Mouse (Mus musculus) CH12.LX (cell line): ENCODE data around the gene Acyp1. TPM values are rescaled to one million over a fixed set of nuclear protein-coding genes. Genes with fewer than 3 reads are reported as not detected.

Experiments
- DNase-seq: peaks from one replicate; pipeline ENCODE4 v3.0.0-alpha.2; 2013; ENCODE audit errors: extremely low read depth
- H3K27ac ChIP-seq: 2 replicates; pipeline ENCODE4 v1.5.1; 2012; ENCODE audit warnings: low read depth, mild to moderate bottlenecking, control low read depth, moderate library complexity; ENCODE audit not compliant: insufficient read depth
- H3K27me3 ChIP-seq: replicated peaks from 2 replicates; pipeline ENCODE3; 2012; ENCODE audit warnings: inconsistent platforms
- H3K36me3 ChIP-seq, 2 experiments: replicated peaks in 1 of 2; 2 replicates each; pipeline versions ENCODE3 to v1.6.1; 2012; ENCODE audit warnings: inconsistent platforms in 1 of 2, low read length in 1 of 2, mild to moderate bottlenecking in 1 of 2, mixed read lengths in 1 of 2, moderate library complexity in 1 of 2; ENCODE audit not compliant: control insufficient read depth in 1 of 2, insufficient read depth in 1 of 2
- H3K4me1 ChIP-seq, 2 experiments: 2 replicates each; pipeline ENCODE4 v1.6.1; 2012; ENCODE audit warnings: inconsistent platforms in 1 of 2, moderate library complexity in 1 of 2; ENCODE audit not compliant: insufficient read depth in 2 of 2, control insufficient read depth in 1 of 2
- H3K4me2 ChIP-seq: 2 replicates; pipeline ENCODE4 v1.6.1; 2012; ENCODE audit warnings: low read depth, mild to moderate bottlenecking, control low read depth; ENCODE audit not compliant: poor library complexity, insufficient read depth, severe bottlenecking
- H3K4me3 ChIP-seq, 3 experiments: fragments of 150-350 bp in 1 of 3; sonication (generic) in 1 of 3; replicated peaks in 1 of 3; 2 replicates each; pipeline versions ENCODE3 to v1.5.1; 2011 to 2012; ENCODE audit warnings: low read depth in 2 of 3, low read length in 2 of 3, mild to moderate bottlenecking in 2 of 3, moderate library complexity in 2 of 3, control low read depth in 1 of 3, improper control_type of control experiment in 1 of 3, inconsistent platforms in 1 of 3, mixed read lengths in 1 of 3; ENCODE audit not compliant: poor library complexity in 1 of 3
- H3K79me2 ChIP-seq: replicated peaks from 2 replicates; pipeline ENCODE4 v1.6.1; 2012; ENCODE audit warnings: mild to moderate bottlenecking, moderate library complexity; ENCODE audit not compliant: control insufficient read depth, poor library complexity, insufficient read depth, severe bottlenecking; ENCODE audit errors: extremely low read depth
- H3K9ac ChIP-seq: 2 replicates; pipeline ENCODE4 v1.6.1; 2012; ENCODE audit warnings: low read depth, mild to moderate bottlenecking, control low read depth, moderate library complexity; ENCODE audit not compliant: insufficient read depth
- H3K9me3 ChIP-seq: replicated peaks from 2 replicates; pipeline ENCODE3; 2012; ENCODE audit warnings: low read length, inconsistent platforms, mixed read lengths
- BHLHE40 ChIP-seq: IDR thresholded peaks from 2 replicates; pipeline ENCODE4 v1.6.1; 2011; ENCODE audit warnings: mild to moderate bottlenecking, low read depth, low read length, improper control_type of control experiment
- CTCF ChIP-seq, 2 experiments: IDR thresholded peaks in 1 of 2; conservative IDR thresholded peaks in 1 of 2; 2 replicates each; pipeline ENCODE4 v1.5.1; 2011 to 2012; ENCODE audit warnings: low read depth in 2 of 2, low read length in 2 of 2, improper control_type of control experiment in 1 of 2, inconsistent platforms in 1 of 2, mild to moderate bottlenecking in 1 of 2, moderate library complexity in 1 of 2
- ELF1 ChIP-seq: IDR thresholded peaks from 2 replicates; pipeline ENCODE4 v1.6.1; 2014; ENCODE audit warnings: low read depth, mild to moderate bottlenecking, inconsistent platforms, low read length, improper control_type of control experiment
- EP300 ChIP-seq: IDR thresholded peaks from 2 replicates; pipeline ENCODE4 v1.6.1; 2011; ENCODE audit warnings: low read length, improper control_type of control experiment
- ETS1 ChIP-seq: conservative IDR thresholded peaks from 2 replicates; pipeline ENCODE4 v1.6.1; 2012; ENCODE audit warnings: low read depth, mild to moderate bottlenecking, inconsistent platforms, low read length, improper control_type of control experiment, moderate library complexity
- GABPA ChIP-seq: IDR thresholded peaks from 2 replicates; pipeline ENCODE4 v1.6.1; 2012; ENCODE audit warnings: low read depth, low read length, improper control_type of control experiment, inconsistent platforms; ENCODE audit not compliant: insufficient replicate concordance
- HCFC1 ChIP-seq: IDR thresholded peaks from 2 replicates; pipeline ENCODE4 v1.6.1; 2012; ENCODE audit warnings: low read depth, mild to moderate bottlenecking, inconsistent platforms, low read length, improper control_type of control experiment
- IRF4 ChIP-seq: IDR thresholded peaks from 2 replicates; pipeline ENCODE4 v1.6.1; 2014; ENCODE audit warnings: low read depth, mild to moderate bottlenecking, inconsistent platforms, low read length, improper control_type of control experiment
- JUND ChIP-seq: conservative IDR thresholded peaks from 2 replicates; pipeline ENCODE4 v1.6.1; 2011; ENCODE audit warnings: low read depth, low read length, improper control_type of control experiment
- KAT2A ChIP-seq: IDR thresholded peaks from 2 replicates; pipeline ENCODE4 v1.6.1; 2012; ENCODE audit warnings: low read length, improper control_type of control experiment, inconsistent platforms; ENCODE audit not compliant: insufficient replicate concordance
- MAFK ChIP-seq: IDR thresholded peaks from 2 replicates; pipeline ENCODE4 v1.6.1; 2011; ENCODE audit warnings: low read length, improper control_type of control experiment; ENCODE audit not compliant: insufficient replicate concordance
- MAX ChIP-seq: IDR thresholded peaks from 2 replicates; pipeline ENCODE4 v1.6.1; 2011; ENCODE audit warnings: low read length, improper control_type of control experiment
- MAZ ChIP-seq: IDR thresholded peaks from 2 replicates; pipeline ENCODE4 v1.6.1; 2012; ENCODE audit warnings: low read depth, mild to moderate bottlenecking, inconsistent platforms, low read length, improper control_type of control experiment, moderate library complexity
- MXI1 ChIP-seq: IDR thresholded peaks from 2 replicates; pipeline ENCODE4 v1.6.1; 2011; ENCODE audit warnings: mild to moderate bottlenecking, low read depth, low read length, improper control_type of control experiment
- NRF1 ChIP-seq: IDR thresholded peaks from 2 replicates; pipeline ENCODE4 v1.6.1; 2014; ENCODE audit warnings: low read depth, mild to moderate bottlenecking, inconsistent platforms, low read length, improper control_type of control experiment, moderate library complexity
- POLR2AphosphoS2 ChIP-seq: IDR thresholded peaks from 2 replicates; pipeline ENCODE4 v1.6.1; 2011; ENCODE audit warnings: low read depth, low read length, improper control_type of control experiment
- RAD21 ChIP-seq: IDR thresholded peaks from 2 replicates; pipeline ENCODE4 v1.6.1; 2011; ENCODE audit warnings: low read depth, mild to moderate bottlenecking, low read length, improper control_type of control experiment, moderate library complexity
- RCOR1 ChIP-seq: conservative IDR thresholded peaks from 2 replicates; pipeline ENCODE4 v1.6.1; 2012; ENCODE audit warnings: low read depth, mild to moderate bottlenecking, inconsistent platforms, low read length, improper control_type of control experiment
- SMC3 ChIP-seq: IDR thresholded peaks from 2 replicates; pipeline ENCODE4 v1.6.1; 2011; ENCODE audit warnings: low read depth, low read length, improper control_type of control experiment
- USF2 ChIP-seq: conservative IDR thresholded peaks from 2 replicates; pipeline ENCODE4 v1.6.1; 2011; ENCODE audit warnings: low read depth, low read length, improper control_type of control experiment
- ZKSCAN1 ChIP-seq: IDR thresholded peaks from 2 replicates; pipeline ENCODE4 v1.6.1; 2012; ENCODE audit warnings: low read depth, inconsistent platforms, low read length, improper control_type of control experiment, borderline replicate concordance
- ZNF384 ChIP-seq: IDR thresholded peaks from 2 replicates; pipeline ENCODE4 v1.6.1; 2012; ENCODE audit warnings: low read depth, low read length, improper control_type of control experiment, inconsistent platforms
- dilution Hi-C: fragments of 300-500 bp; cut with MboI; formaldehyde crosslinking; loops from 2 replicates; pipeline ENCODE4 v1.14.3; 2020; ENCODE audit warnings: low sequenced_read_pairs; ENCODE audit not compliant: extremely low pct_unique_long_range_greater_than_20kb, extremely low pct_ligation_motif_present
- in situ Hi-C: fragments of 300-500 bp; cut with MboI; formaldehyde crosslinking; loops from 3 replicates; pipeline ENCODE4 v1.14.3; 2019; ENCODE audit warnings: low sequenced_read_pairs, low pct_ligation_motif_present, low pct_unique_long_range_greater_than_20kb, mixed read lengths
- polyA plus RNA-seq: library from polyadenylated mRNA; unstranded; fragments of >175 nt; gene quantifications from 2 replicates; pipeline ENCODE4 v1.2.1, GENCODE M21; 2012; ENCODE audit warnings: low read depth; ENCODE audit not compliant: insufficient read length
- total RNA-seq, 2 experiments: library from RNA; depleted of rRNA; stranded (reverse); fragments of 300-350 nt in 1 of 2; fragments of >200 nt in 1 of 2; gene quantifications; 2 replicates each; pipeline ENCODE4 v1.2.3; 2012 to 2014

Gene Acyp1
- total and polyA plus RNA-seq, 3 experiments = 15.3 to 37.2 (median 27.5) TPM

DNA sequence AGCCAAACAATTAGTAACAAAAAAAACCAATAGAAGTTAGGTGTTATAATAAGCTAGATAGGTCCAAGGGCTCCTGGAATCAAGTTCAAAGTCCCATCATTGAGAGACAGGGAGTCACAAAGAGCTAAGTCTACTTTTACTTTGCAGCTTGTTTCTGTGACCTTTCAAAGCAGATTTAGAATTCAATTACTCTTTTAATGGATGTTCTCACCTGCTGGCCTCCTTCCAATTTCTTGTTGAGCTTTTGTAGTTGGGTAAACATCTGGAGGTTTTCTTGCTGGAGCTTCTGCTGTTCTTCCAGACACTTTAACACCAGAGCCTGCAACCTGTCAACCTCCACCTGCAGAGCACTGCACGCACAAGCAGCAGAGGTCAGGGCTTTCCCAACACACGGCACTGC lies 15.0 kb upstream of the Acyp1 start:
- H3K27me3 ChIP-seq = no peaks in the 10 kb centered on the region
- H3K9me3 ChIP-seq = no peaks in the 10 kb centered on the region
- dilution Hi-C loops = no loop called here
- no peak overlapping the region for H3K4me3 ChIP-seq
- no peak for DNase-seq
- H3K36me3 ChIP-seq = peaks cover 64 to 90% of the 10 kb centered on the region in 2 experiments
- no peak overlapping the region for H3K9ac ChIP-seq
- H3K4me2 ChIP-seq = no peak overlapping the region
- no peak for TF ChIP-seq HCFC1
- no peak for TF ChIP-seq RAD21
- TF ChIP-seq ETS1 = no peak
- TF ChIP-seq KAT2A = no peak
- TF ChIP-seq IRF4 = no peak
- TF ChIP-seq ZNF384 = no peak
- TF ChIP-seq EP300 = no peak
- TF ChIP-seq MXI1 = no peak
- TF ChIP-seq GABPA = no peak
- no peak for TF ChIP-seq USF2
- TF ChIP-seq MAX = no peak
- no peak for TF ChIP-seq ELF1
- no peak for TF ChIP-seq SMC3
- TF ChIP-seq CTCF (conservative IDR thresholded peaks at IDR 0.05 in 1 of 2, IDR thresholded peaks at IDR 0.05 in 1 of 2; ENCODE audit: low read depth in 2 of 2, low read length in 2 of 2) = no peak
- TF ChIP-seq NRF1 = no peak
- TF ChIP-seq JUND = no peak
- TF ChIP-seq, all 38 proteins: peak for 0
- peaks cover 11 to 14% of the 10 kb centered on the region in 2 experiments for H3K4me1 ChIP-seq
- no peaks in the 10 kb centered on the region for H3K79me2 ChIP-seq
- in situ Hi-C loops = no loop called here
- no peak overlapping the region for H3K27ac ChIP-seq

DNA sequence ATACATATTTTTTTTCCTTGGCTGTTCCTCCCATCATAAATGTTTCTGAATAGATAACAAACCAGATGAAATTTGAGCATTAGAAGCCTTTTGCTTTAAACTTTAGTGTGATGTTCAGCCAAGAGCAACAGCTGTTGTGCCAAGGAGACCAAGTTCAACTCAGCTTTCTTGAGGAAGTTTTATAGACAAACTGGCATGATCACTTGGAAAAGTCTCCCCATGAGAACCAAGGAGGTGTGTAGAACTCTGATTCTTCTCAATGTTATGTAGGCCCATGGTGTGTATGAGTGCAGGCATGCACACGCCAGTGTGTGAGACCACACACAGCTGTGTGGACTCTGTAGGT lies 10.6 kb upstream of the Acyp1 start:
- Histone ChIP-seq H3K4me3 (no peak overlapping the region), H3K27ac (no peak overlapping the region), H3K4me1 (no peaks in the 10 kb centered on the region), H3K4me2 (no peak overlapping the region), H3K79me2 (no peaks in the 10 kb centered on the region), H3K9ac (no peak overlapping the region), H3K27me3 (no peaks in the 10 kb centered on the region), H3K36me3 (peaks cover 33 to 51% of the 10 kb centered on the region in 2 experiments), H3K9me3 (peaks cover 4% of the 10 kb centered on the region)
- in situ Hi-C loops (loop anchor here (10.0 kb wide), 1 partner anchor 134 kb away; no protein-coding TSS in a partner anchor), dilution Hi-C loops (no loop called here)
- TF ChIP-seq ELF1 = no peak
- no peak for TF ChIP-seq HCFC1
- no peak for TF ChIP-seq EP300
- TF ChIP-seq BHLHE40 = no peak
- TF ChIP-seq USF2 = no peak
- no peak for TF ChIP-seq POLR2AphosphoS2
- no peak for TF ChIP-seq ZKSCAN1
- no peak for TF ChIP-seq MAFK
- no peak for TF ChIP-seq MAZ
- TF ChIP-seq RCOR1 = no peak
- no peak for DNase-seq
